Mouse (Mus musculus) heart, adult 2 months (tissue): ENCODE measurements around the gene Tcp11l2. TPM values are rescaled to one million over a fixed set of nuclear protein-coding genes. Genes with fewer than 3 reads are reported as not detected.

ENCODE experiments used
- DNase-seq, 2 experiments: peaks; one replicate each; pipeline ENCODE4 v3.0.0; 2021
- H3K27ac ChIP-seq: fragments of 200-600 bp; 2 replicates; pipeline ENCODE4 v1.8.1; 2022
- H3K27me3 ChIP-seq: fragments of 200-500 bp; 2 replicates; pipeline ENCODE4 v1.6.1; 2012; ENCODE audit warnings: mild to moderate bottlenecking, low read length, inconsistent platforms, mixed read lengths; ENCODE audit not compliant: control insufficient read depth, insufficient read depth
- H3K36me3 ChIP-seq: fragments of 200-500 bp; 2 replicates; pipeline ENCODE4 v1.6.1; 2012; ENCODE audit warnings: low read length, inconsistent platforms; ENCODE audit not compliant: control insufficient read depth, insufficient read depth
- H3K4me1 ChIP-seq: fragments of 200-500 bp; 2 replicates; pipeline ENCODE4 v1.6.1; 2011; ENCODE audit warnings: low read length; ENCODE audit not compliant: control insufficient read depth, insufficient read depth
- H3K4me3 ChIP-seq: fragments of 200-600 bp; 2 replicates; pipeline ENCODE4 v1.8.1; 2022
- H3K79me2 ChIP-seq: fragments of 200-500 bp; replicated peaks from 2 replicates; pipeline ENCODE4 v1.6.1; 2012; ENCODE audit warnings: mild to moderate bottlenecking, inconsistent platforms, low read length, moderate library complexity, mixed read lengths; ENCODE audit not compliant: control insufficient read depth, insufficient read depth
- H3K9ac ChIP-seq: fragments of 200-500 bp; 2 replicates; pipeline ENCODE4 v1.6.1; 2012; ENCODE audit warnings: low read depth, mild to moderate bottlenecking, control low read depth, inconsistent platforms, low read length, mixed read lengths
- CTCF ChIP-seq: fragments of 200-600 bp; IDR thresholded peaks from 2 replicates; pipeline ENCODE4 v1.8.1; 2022; ENCODE audit warnings: antibody characterized with exemption, mild to moderate bottlenecking, moderate library complexity
- EP300 ChIP-seq: fragments of 200-500 bp; IDR thresholded peaks from 2 replicates; pipeline ENCODE4 v1.6.1; 2011; ENCODE audit warnings: low read depth, low read length, control low read depth; ENCODE audit not compliant: insufficient read depth
- POLR2A ChIP-seq: fragments of 200-500 bp; IDR thresholded peaks from 2 replicates; pipeline ENCODE4 v1.6.1; 2011; ENCODE audit warnings: mild to moderate bottlenecking, low read depth, low read length, control low read depth; ENCODE audit not compliant: insufficient read depth
- WGBS: fragments of 180-500 bp; shearing (Covaris S2); methylation state at CpG from one replicate; pipeline ENCODE4 v1.1.7; 2018; 5-methylcytosine and 5-hydroxymethylcytosine counted together
- intact Hi-C: fragments of 180-260 bp; cut with DNase I; formaldehyde crosslinking; loops from one replicate; pipeline ENCODE4 v1.15.1; 2025
- polyA plus RNA-seq: library from polyadenylated mRNA; depleted of rRNA; stranded (reverse); fragments of >200 nt; gene quantifications from 2 replicates; pipeline ENCODE4 v1.2.3, GENCODE M21; 2012
- total RNA-seq, 2 experiments: library from RNA; stranded (reverse); gene quantifications; 2 replicates each; pipeline ENCODE4 v1.2.3; 2021

Gene Tcp11l2
- total and polyA plus RNA-seq, 3 experiments: 118 to 157 (median 129) TPM

DNA sequence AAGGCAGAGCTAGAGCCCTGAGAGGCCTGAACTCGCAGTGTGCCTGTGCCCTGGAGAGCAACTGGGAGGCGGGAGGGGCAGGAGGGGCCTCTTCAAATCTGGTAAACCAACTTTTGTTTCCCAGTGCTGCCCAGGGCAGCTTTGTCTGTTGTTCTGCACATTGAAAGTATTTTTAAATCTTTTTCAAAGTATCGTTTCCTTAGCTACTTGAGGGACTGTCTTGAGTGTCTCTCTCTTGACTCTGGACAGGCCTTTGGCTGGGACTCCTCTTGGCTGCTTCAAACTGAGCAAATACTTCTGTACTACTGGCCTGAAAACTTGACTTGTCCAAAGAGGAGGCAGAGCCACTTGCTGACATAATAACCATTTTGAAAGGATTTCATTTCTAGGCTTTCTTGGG lies 34.4 kb downstream of the Tcp11l2 start:
- Histone ChIP-seq H3K79me2 (no peaks in the 10 kb centered on the region), H3K27ac (no peak overlapping the region; the same call in 1 of the 2 replicates), H3K9ac (no peak overlapping the region), H3K4me1 (peaks cover 4% of the 10 kb centered on the region), H3K4me3 (no peak overlapping the region), H3K36me3 (peaks cover 22% of the 10 kb centered on the region), H3K27me3 (no peaks in the 10 kb centered on the region)
- intact Hi-C loops: no loop called here
- no peak for DNase-seq
- no peak for TF ChIP-seq POLR2A
- no peak for TF ChIP-seq EP300
- no peak for TF ChIP-seq CTCF
- 59% methylated on average over 3 of the region's 3 CpGs for WGBS

DNA sequence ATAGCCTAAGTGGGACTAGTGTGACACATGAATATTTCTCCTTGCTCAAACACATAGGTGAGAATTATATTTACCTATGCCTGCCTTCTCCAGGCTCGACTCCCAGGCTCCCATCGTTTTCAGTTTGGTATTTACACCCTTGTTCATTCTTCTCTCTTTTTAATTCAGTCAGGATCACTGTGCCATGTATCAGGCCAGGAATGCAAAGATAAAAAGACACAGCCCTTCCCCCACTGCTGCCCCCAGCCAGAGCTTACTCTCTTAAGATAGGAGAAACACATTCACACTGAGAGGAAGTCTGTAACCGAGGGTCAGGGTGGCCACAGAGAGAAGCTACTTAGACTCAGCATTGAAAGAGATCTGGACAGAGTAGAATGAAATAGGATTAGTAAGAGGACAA lies 35.2 kb downstream of the Tcp11l2 start:
- H3K79me2 ChIP-seq: no peaks in the 10 kb centered on the region
- no peak overlapping the region for H3K4me3 ChIP-seq
- peaks cover 4% of the 10 kb centered on the region for H3K4me1 ChIP-seq
- H3K36me3 ChIP-seq: peaks cover 22% of the 10 kb centered on the region
- H3K27ac ChIP-seq: no peak overlapping the region
- no peak overlapping the region for H3K9ac ChIP-seq
- intact Hi-C loops: no loop called here
- no peaks in the 10 kb centered on the region for H3K27me3 ChIP-seq
- TF ChIP-seq CTCF (no peak), POLR2A (no peak), EP300 (no peak)
- 29% methylated on average over 3 of the region's 3 CpGs for WGBS
- no peak for DNase-seq

DNA sequence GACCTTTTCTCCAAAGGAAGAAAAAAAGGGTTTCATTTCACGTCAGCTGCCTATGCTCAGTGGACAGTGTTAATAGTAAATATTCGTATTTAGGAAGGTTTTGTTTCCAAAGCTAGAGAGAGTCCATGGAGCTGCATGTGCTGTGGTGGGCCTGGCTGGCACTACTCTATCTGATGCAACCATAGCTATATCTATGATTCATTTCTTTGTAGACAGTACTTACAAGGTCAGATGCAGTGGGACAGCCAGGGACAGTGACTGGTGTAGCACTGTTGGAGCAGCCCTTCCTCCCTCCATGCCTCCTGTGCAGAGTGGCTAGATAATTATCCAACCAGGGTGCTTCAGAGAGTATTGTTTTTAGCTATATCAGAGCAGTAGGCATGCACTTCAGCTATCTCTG lies 35.9 kb downstream of the Tcp11l2 start:
- TF ChIP-seq CTCF (no peak), EP300 (no peak), POLR2A (no peak)
- H3K27ac ChIP-seq: no peak overlapping the region
- peaks cover 22% of the 10 kb centered on the region for H3K36me3 ChIP-seq
- no peak for DNase-seq
- no peaks in the 10 kb centered on the region for H3K27me3 ChIP-seq
- WGBS: 82% methylated on average over 2 of the region's 2 CpGs
- no peaks in the 10 kb centered on the region for H3K79me2 ChIP-seq
- H3K9ac ChIP-seq: no peak overlapping the region
- H3K4me1 ChIP-seq: peaks cover 4% of the 10 kb centered on the region
- no peak overlapping the region for H3K4me3 ChIP-seq
- intact Hi-C loops: no loop called here

DNA sequence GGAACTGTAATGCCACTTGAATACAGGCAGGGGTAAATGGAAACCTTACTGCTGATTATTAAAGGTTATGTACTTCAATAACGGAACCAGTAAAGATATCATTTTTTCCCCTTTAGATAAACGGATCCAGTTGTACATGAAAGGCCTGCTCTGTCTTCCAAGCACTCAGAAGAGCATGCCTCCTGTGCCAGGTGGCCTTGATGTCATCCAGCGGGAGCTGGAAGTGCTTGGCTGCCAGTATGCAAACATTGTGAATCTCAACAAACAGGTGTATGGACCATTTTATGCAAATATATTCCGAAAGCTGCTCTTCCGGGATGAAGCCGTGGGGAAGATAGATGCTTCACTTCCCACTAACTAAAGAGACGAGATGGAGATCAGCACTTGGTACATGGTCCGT lies 36.9 kb downstream of the Tcp11l2 start:
- peaks cover 4% of the 10 kb centered on the region for H3K4me1 ChIP-seq
- H3K36me3 ChIP-seq: peaks cover 20% of the 10 kb centered on the region
- H3K79me2 ChIP-seq: no peaks in the 10 kb centered on the region
- intact Hi-C loops: no loop called here
- no peak overlapping the region for H3K9ac ChIP-seq
- H3K4me3 ChIP-seq: no peak overlapping the region
- no peak for TF ChIP-seq POLR2A
- TF ChIP-seq CTCF: no peak
- TF ChIP-seq EP300: no peak
- H3K27me3 ChIP-seq: no peaks in the 10 kb centered on the region
- WGBS: 79% methylated on average over 8 of the region's 8 CpGs
- no peak for DNase-seq
- H3K27ac ChIP-seq: no peak overlapping the region

DNA sequence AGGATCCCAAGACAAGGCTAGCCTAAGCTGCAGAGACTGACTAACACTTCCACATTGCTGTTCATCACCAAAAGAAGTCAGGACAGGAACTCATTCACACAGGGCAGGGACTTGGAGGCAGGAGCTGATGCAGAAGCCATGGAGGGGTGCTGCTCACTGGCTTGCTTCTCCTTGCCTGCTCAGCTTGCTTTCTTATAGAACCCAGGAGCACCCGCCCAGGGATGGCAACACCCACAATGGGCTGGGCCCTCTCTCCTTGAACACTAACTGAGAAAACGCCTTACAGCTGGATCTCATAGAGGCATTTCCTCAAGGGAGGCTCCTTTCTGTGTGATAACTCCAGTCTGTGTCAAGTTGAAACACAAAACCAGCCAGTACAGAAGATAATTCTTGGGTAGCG lies 38.6 kb downstream of the Tcp11l2 start:
- Histone ChIP-seq H3K36me3 (peaks cover 18% of the 10 kb centered on the region), H3K27me3 (no peaks in the 10 kb centered on the region), H3K4me1 (peaks cover 4% of the 10 kb centered on the region), H3K9ac (no peak overlapping the region), H3K79me2 (no peaks in the 10 kb centered on the region), H3K27ac (no peak overlapping the region), H3K4me3 (no peak overlapping the region)
- no peak for DNase-seq
- no peak for TF ChIP-seq POLR2A
- TF ChIP-seq EP300: no peak
- TF ChIP-seq CTCF: no peak
- intact Hi-C loops: no loop called here
- 57% methylated on average over 3 of the region's 3 CpGs for WGBS

DNA sequence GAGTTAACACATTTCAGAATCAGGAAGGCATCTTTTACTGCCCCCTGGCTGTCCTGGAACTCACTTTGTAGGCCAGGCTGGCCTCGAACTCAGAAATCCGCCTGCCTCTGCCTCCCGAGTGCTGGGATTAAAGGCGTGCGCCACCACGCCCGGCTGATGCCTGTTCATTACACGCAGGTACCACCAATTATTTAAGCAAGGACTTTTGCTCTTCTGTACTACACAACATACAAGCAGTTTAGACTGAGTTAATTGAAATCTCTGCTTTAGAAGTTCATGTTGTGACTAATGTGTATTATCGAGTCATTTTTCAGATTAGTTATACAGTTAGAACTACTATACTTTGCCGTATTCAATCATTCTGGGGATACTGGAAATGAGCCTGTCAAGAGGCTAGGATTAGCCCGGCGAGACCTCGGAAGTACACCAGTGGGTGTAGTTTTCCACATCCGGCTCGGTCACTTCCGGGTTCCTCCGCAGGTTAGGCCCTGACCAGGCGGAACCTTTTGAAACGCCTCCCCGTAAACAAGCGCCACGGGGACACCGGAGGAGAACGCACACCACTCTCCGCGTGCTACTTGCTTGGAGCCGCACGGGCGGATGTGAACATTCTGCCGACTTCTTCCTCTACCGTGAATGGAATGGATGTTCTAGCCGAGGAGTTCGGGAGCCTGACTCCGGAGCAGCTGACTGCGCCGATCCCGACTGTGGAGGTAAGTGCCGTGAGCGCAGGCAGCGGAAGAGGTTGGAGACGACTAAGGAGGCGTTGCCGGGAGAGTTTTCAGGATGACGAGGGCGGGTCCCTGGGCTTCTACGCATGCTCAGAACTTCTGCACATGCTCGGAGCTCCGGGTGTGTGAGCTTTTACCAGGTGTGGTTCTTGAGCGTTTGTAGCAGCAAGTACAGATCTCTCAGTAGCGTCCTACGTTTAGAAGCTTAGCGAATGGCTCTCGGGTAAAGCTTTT lies 45.7 kb downstream of the Tcp11l2 start, which contains the start of gene Polr3b:
Gene Polr3b, plus strand, starts transcription at position 467 of the 965 bp plus-strand sequence.
- intact Hi-C loops: loop anchor here (2.0 to 5.0 kb wide), 3 partner anchors 45 to 107 kb away; partner anchors contain the start of genes Ckap4 and Tcp11l2
- peak within 1 kb of the TSS; percentile 98 for H3K27ac ChIP-seq

More for the DNA sequence above, 45.7 kb downstream of the Tcp11l2 start, which contains the start of gene Polr3b:
- Histone ChIP-seq H3K27me3 (no peaks in the 10 kb centered on the region), H3K9ac (peak within 1 kb of the TSS; percentile 73), H3K79me2 (no peaks in the 10 kb centered on the region), H3K4me3 (peak within 1 kb of the TSS; percentile 70), H3K36me3 (peaks cover 3% of the 10 kb centered on the region; the same call in 1 of the 2 replicates), H3K4me1 (no peaks in the 10 kb centered on the region)
- 5% methylated on average over 53 of the region's 53 CpGs for WGBS
- TF ChIP-seq POLR2A: peak; percentile 92
- peak; percentile 67; the same call in 1 of the 2 replicates for TF ChIP-seq EP300
- peak; percentile 31 for TF ChIP-seq CTCF
- DNase-seq: peak; percentile 93 to 95
